Mouse (Mus musculus) cerebellum, adult 9-11 months (tissue): Measurements from ENCODE around the gene Btbd8.

Experiments used
- DNase-seq: peaks from one replicate; pipeline ENCODE4 v3.0.0; 2022

The Btbd8 gene

DNA sequence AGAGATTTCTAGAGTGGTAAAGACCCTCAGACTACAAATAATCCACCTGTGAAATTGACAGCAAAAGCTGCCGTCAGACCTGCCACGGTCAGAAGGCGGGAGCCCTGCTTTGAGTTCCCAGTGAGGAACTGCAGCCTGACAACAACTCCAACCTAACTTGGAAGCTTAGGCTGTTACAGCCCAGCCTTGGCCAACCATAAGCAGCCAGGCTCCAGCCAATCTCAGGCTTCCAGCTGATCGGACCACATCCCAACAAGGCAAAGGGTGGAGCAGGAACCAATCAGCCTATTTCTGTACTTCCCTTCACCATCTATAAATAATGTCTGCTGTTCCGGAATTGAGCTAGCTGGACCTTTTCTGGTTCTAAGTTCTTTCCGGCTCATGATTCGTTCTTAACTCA, 84.1 kb downstream of the Btbd8 start:
- no peak for DNase-seq

DNA sequence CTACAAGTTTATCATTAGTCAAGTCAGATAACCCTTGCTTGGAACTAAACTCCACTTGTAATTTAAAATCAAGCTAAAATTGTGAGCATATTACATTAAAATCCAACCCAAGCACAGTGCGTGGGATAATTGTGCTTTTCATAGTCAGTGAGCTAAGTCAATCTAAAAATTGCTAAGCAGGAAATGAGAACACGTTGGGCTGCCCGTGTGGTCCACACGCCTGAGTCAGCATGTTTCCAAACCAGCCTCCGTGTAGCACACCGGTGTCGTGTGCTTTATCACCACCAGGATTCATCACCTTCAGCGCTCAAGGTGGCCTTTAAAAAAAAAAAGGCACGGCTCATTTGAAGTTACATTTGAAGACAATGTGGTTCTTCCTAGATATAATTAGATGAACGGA, 86.5 kb downstream of the Btbd8 start:
- DNase-seq = no peak

DNA sequence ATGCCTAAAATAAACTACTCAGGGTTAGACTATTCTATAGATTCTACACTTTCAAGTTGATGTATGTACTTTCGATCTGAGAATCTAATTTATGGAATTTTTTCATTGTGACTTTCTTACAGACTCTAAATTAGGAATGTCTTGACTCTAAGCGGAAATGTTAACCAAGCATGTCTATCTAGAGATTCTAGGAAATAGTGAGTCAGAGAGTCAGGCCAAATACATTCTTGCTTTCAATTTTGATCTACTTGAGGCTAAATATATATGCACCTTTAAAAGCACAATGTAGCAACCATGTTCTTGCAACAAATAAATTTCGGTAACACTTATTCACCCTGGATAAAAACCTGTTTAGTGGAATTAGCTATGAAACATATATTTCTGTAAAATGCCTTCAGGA, 91.1 kb downstream of the Btbd8 start:
- no peak for DNase-seq

DNA sequence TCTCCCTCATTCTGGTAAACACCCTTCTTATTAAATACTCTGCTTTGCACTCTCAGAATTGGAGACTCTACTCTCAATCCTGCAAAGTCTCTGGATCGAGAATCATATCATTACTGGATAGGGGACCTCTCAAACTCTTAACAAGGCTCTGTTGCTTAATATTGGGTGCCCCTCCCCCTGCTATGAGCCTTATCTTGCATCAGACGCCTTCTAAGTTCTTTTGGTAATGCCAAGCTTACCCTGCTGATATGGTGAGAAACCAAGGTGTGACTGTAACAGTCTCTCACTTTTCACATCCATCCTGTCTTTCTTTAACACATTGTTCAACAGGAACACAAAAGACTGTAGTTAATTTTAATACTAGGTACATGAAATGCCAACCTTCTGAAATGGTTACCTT, 95.8 kb downstream of the Btbd8 start:
- DNase-seq = no peak

DNA sequence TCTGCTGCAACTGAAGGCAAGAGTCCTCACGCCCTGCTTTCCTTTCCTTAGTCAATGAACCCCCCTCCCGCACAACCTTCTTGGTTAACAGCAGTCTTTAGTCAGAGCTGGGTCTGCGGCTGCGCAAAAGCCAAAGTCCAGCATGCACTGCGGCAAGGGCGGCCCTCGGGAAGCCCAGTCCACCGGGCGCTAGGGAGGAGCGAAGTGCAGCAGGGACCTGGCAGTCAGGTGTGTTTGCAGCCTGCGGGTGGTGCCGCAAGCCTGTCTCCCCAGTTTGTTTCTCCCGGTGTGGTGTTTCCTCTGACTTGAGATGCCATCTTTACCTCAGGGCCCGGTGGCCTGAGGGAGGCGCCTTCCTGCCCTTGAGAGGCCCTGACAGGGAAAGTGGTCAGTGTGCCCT, 96.8 kb downstream of the Btbd8 start, which contains the start of gene 1700028K03Rik:
TSS of gene 1700028K03Rik (plus strand) at position 129 of the 400 bp plus-strand sequence.
- no peak for DNase-seq

DNA sequence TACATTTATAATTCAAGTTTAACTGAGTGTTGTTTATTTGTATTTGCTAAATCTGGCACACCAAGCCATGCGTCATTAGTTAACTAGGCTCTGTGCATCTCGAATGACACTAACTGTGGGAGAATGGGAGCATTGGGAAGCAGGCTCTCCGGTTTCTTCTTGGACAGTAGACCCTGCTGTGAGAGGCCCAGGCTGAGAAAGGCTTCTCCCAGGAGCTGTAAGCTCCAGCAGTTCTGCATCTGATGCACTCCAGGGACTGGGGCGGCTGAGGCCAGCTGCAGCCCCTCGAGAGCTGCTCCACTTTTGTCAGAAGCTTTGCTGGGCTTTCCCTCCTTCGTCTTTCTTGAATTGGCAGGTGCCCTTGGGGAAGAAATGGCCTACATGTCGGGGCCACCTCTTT, 103.9 kb downstream of the Btbd8 start:
- DNase-seq = no peak

DNA sequence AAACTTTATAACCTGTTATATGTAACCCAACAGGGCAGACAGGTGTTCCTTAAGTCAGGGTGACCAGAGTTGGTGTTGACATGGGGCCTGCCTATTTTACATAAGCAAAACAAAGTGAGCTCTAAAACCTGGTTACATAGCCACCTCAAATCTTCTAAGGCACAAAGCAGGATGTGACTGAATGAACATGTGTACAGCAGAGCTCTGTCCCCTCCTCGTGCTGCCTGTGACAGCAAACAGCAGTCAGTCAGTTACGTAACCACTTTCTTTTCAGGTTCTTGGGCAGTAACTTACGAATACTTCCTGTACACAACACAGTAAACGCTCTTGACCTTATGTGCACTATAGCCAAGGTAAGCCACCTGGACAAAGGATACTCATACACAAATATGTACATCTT, 108.1 kb downstream of the Btbd8 start:
- no peak for DNase-seq

DNA sequence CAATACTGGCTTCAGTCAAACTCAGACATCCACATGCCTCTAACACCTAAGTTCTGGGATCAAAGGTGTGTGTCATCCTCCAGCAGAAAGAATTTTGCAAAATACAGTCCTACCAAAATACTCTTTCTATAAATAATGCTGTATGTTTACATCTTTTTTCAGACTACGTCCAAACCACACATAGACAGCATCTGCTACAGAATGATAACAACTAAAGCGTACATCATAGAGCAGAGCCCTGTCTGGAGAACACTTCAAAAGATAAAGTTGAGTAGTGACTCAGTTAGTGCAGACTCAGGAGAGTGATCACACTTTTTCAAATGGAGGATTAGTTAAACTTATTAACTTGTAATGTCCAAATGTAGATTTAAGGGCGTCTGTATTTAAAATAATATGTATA, 110.2 kb downstream of the Btbd8 start:
- no peak for DNase-seq

DNA sequence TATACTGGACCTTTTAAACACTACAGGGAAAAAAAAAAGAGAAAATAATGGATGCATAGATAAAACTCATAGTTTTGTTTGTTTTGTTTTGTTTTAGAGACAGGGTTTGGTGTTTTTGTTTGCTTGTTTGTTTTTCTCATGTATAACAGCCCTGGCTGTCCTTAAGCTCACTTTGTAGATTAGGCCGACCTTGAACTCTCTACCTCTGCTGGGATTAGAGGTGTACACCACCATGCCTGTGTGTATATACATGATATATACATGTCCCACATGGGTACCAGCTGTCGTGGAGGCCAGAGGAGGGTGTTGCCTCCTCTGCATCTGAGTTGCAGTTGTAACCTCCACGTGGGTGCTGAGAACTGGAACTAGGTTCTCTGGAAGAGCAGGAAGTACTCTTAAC, 110.6 kb downstream of the Btbd8 start:
- no peak for DNase-seq

DNA sequence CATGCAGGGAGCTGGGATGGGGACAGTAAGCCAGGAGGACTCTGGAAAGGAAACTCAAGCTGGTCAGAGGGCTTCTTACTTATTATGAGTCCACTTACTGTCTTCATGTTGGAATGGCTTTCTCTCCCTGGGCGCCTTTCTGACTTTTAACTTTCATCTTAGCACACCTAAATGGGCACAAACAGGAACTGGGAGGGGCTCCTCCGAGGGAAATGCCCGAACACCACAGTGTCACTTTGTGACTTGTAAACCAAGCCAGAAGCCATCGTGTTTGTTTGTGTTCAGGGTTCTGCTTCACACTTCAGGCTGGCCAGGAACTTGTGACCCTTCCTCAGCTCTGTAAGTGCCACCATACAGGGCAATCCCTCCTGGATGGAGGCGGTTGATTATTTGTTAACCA, 116.5 kb downstream of the Btbd8 start:
- DNase-seq = no peak

DNA sequence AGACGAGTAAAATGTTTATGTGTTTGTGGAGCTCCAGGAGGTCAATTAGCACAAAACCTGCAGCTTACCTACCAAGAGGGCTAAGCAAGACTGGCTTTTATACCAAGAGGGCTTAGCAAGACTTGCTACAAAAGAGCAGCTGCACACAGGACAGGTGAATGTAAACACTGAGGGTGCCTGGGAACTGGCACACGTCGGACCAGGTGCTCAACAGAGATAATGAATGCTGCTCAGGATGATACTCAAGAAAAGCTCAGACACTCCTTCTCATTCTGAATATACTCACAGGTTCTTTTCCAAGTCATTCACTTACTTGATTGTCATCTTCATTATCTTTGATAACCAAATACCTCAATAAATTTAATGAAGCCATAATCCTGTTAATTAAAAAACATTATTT, 119.2 kb downstream of the Btbd8 start:
- DNase-seq = no peak
